Mouse (Mus musculus) CH12.LX (cell line): ENCODE measurements around the gene Anks1b. TPM values are rescaled to one million over a fixed set of nuclear protein-coding genes. Genes with fewer than 3 reads are reported as not detected.
A peak's percentile ranks its signal among the peaks of the same experiment; 100 is the strongest.

Source experiments
- DNase-seq: peaks from one replicate; pipeline ENCODE4 v3.0.0-alpha.2; 2013; ENCODE audit errors: extremely low read depth
- H3K27ac ChIP-seq: 2 replicates; pipeline ENCODE4 v1.5.1; 2012; ENCODE audit warnings: low read depth, mild to moderate bottlenecking, control low read depth, moderate library complexity; ENCODE audit not compliant: insufficient read depth
- H3K27me3 ChIP-seq: replicated peaks from 2 replicates; pipeline ENCODE3; 2012; ENCODE audit warnings: inconsistent platforms
- H3K36me3 ChIP-seq, 2 experiments: replicated peaks in 1 of 2; 2 replicates each; pipeline versions ENCODE3 to v1.6.1; 2012; ENCODE audit warnings: inconsistent platforms in 1 of 2, low read length in 1 of 2, mild to moderate bottlenecking in 1 of 2, mixed read lengths in 1 of 2, moderate library complexity in 1 of 2; ENCODE audit not compliant: control insufficient read depth in 1 of 2, insufficient read depth in 1 of 2
- H3K4me1 ChIP-seq, 2 experiments: 2 replicates each; pipeline ENCODE4 v1.6.1; 2012; ENCODE audit warnings: inconsistent platforms in 1 of 2, moderate library complexity in 1 of 2; ENCODE audit not compliant: insufficient read depth in 2 of 2, control insufficient read depth in 1 of 2
- H3K4me2 ChIP-seq: 2 replicates; pipeline ENCODE4 v1.6.1; 2012; ENCODE audit warnings: low read depth, mild to moderate bottlenecking, control low read depth; ENCODE audit not compliant: poor library complexity, insufficient read depth, severe bottlenecking
- H3K4me3 ChIP-seq, 3 experiments: fragments of 150-350 bp in 1 of 3; sonication (generic) in 1 of 3; replicated peaks in 1 of 3; 2 replicates each; pipeline versions ENCODE3 to v1.5.1; 2011 to 2012; ENCODE audit warnings: low read depth in 2 of 3, low read length in 2 of 3, mild to moderate bottlenecking in 2 of 3, moderate library complexity in 2 of 3, control low read depth in 1 of 3, improper control_type of control experiment in 1 of 3, inconsistent platforms in 1 of 3, mixed read lengths in 1 of 3; ENCODE audit not compliant: poor library complexity in 1 of 3
- H3K79me2 ChIP-seq: replicated peaks from 2 replicates; pipeline ENCODE4 v1.6.1; 2012; ENCODE audit warnings: mild to moderate bottlenecking, moderate library complexity; ENCODE audit not compliant: control insufficient read depth, poor library complexity, insufficient read depth, severe bottlenecking; ENCODE audit errors: extremely low read depth
- H3K9ac ChIP-seq: 2 replicates; pipeline ENCODE4 v1.6.1; 2012; ENCODE audit warnings: low read depth, mild to moderate bottlenecking, control low read depth, moderate library complexity; ENCODE audit not compliant: insufficient read depth
- H3K9me3 ChIP-seq: replicated peaks from 2 replicates; pipeline ENCODE3; 2012; ENCODE audit warnings: low read length, inconsistent platforms, mixed read lengths
- CTCF ChIP-seq, 2 experiments: IDR thresholded peaks in 1 of 2; conservative IDR thresholded peaks in 1 of 2; 2 replicates each; pipeline ENCODE4 v1.5.1; 2011 to 2012; ENCODE audit warnings: low read depth in 2 of 2, low read length in 2 of 2, improper control_type of control experiment in 1 of 2, inconsistent platforms in 1 of 2, mild to moderate bottlenecking in 1 of 2, moderate library complexity in 1 of 2
- E2F4 ChIP-seq: IDR thresholded peaks from 2 replicates; pipeline ENCODE4 v1.6.1; 2011; ENCODE audit warnings: low read depth, low read length, improper control_type of control experiment; ENCODE audit not compliant: insufficient replicate concordance
- JUN ChIP-seq: IDR thresholded peaks from 2 replicates; pipeline ENCODE4 v1.6.1; 2011; ENCODE audit warnings: low read depth, mild to moderate bottlenecking, low read length, improper control_type of control experiment, moderate library complexity; ENCODE audit not compliant: insufficient read depth
- MAFK ChIP-seq: IDR thresholded peaks from 2 replicates; pipeline ENCODE4 v1.6.1; 2011; ENCODE audit warnings: low read length, improper control_type of control experiment; ENCODE audit not compliant: insufficient replicate concordance
- MAX ChIP-seq: IDR thresholded peaks from 2 replicates; pipeline ENCODE4 v1.6.1; 2011; ENCODE audit warnings: low read length, improper control_type of control experiment
- MAZ ChIP-seq: IDR thresholded peaks from 2 replicates; pipeline ENCODE4 v1.6.1; 2012; ENCODE audit warnings: low read depth, mild to moderate bottlenecking, inconsistent platforms, low read length, improper control_type of control experiment, moderate library complexity
- MYC ChIP-seq: IDR thresholded peaks from 2 replicates; pipeline ENCODE4 v1.6.1; 2011; ENCODE audit warnings: low read depth, mild to moderate bottlenecking, improper control_type of control experiment, low read length
- NRF1 ChIP-seq: IDR thresholded peaks from 2 replicates; pipeline ENCODE4 v1.6.1; 2014; ENCODE audit warnings: low read depth, mild to moderate bottlenecking, inconsistent platforms, low read length, improper control_type of control experiment, moderate library complexity
- SIN3A ChIP-seq: IDR thresholded peaks from 2 replicates; pipeline ENCODE4 v1.6.1; 2012; ENCODE audit warnings: low read length, improper control_type of control experiment, inconsistent platforms
- SMC3 ChIP-seq: IDR thresholded peaks from 2 replicates; pipeline ENCODE4 v1.6.1; 2011; ENCODE audit warnings: low read depth, low read length, improper control_type of control experiment
- UBTF ChIP-seq: IDR thresholded peaks from 2 replicates; pipeline ENCODE4 v1.6.1; 2012; ENCODE audit warnings: low read depth, mild to moderate bottlenecking, inconsistent platforms, low read length, improper control_type of control experiment, moderate library complexity
- USF2 ChIP-seq: conservative IDR thresholded peaks from 2 replicates; pipeline ENCODE4 v1.6.1; 2011; ENCODE audit warnings: low read depth, low read length, improper control_type of control experiment
- ZC3H11A ChIP-seq: IDR thresholded peaks from 2 replicates; pipeline ENCODE4 v1.6.1; 2012; ENCODE audit warnings: low read depth, mild to moderate bottlenecking, inconsistent platforms, low read length, improper control_type of control experiment
- ZNF384 ChIP-seq: IDR thresholded peaks from 2 replicates; pipeline ENCODE4 v1.6.1; 2012; ENCODE audit warnings: low read depth, low read length, improper control_type of control experiment, inconsistent platforms
- dilution Hi-C: fragments of 300-500 bp; cut with MboI; formaldehyde crosslinking; loops from 2 replicates; pipeline ENCODE4 v1.14.3; 2020; ENCODE audit warnings: low sequenced_read_pairs; ENCODE audit not compliant: extremely low pct_unique_long_range_greater_than_20kb, extremely low pct_ligation_motif_present
- in situ Hi-C: fragments of 300-500 bp; cut with MboI; formaldehyde crosslinking; loops from 3 replicates; pipeline ENCODE4 v1.14.3; 2019; ENCODE audit warnings: low sequenced_read_pairs, low pct_ligation_motif_present, low pct_unique_long_range_greater_than_20kb, mixed read lengths
- polyA plus RNA-seq: library from polyadenylated mRNA; unstranded; fragments of >175 nt; gene quantifications from 2 replicates; pipeline ENCODE4 v1.2.1, GENCODE M21; 2012; ENCODE audit warnings: low read depth; ENCODE audit not compliant: insufficient read length
- total RNA-seq, 2 experiments: library from RNA; depleted of rRNA; stranded (reverse); fragments of 300-350 nt in 1 of 2; fragments of >200 nt in 1 of 2; gene quantifications; 2 replicates each; pipeline ENCODE4 v1.2.3; 2012 to 2014

Gene Anks1b
- total and polyA plus RNA-seq, 3 experiments, result 0.17 TPM; not detected in 2

DNA sequence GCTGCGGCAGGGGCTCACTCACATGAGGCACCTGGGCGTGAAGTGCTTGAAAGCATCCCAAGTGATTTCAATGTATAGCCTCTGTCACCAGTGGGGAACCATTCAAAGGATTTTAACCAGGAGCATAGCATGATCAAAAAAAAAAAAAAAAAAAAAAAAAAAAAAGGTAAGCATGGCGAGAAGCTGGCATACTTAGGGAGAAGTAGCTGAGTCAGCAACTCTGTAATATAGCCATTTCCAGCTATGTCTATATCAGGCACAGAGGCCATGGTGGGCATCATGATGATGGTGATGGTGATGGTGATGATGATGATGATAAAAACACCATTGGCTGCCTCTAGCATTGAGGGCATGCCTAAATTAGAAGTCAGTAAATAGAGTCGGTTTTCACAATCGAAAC lies 814.8 kb downstream of the Anks1b start:
- no peak for DNase-seq
- H3K27me3 ChIP-seq, result no peaks in the 10 kb centered on the region
- no peaks in the 10 kb centered on the region for H3K79me2 ChIP-seq
- no peaks in the 10 kb centered on the region for H3K36me3 ChIP-seq
- no peak overlapping the region for H3K27ac ChIP-seq
- no peak overlapping the region for H3K9ac ChIP-seq
- H3K4me1 ChIP-seq, result peaks cover 3 to 9% of the 10 kb centered on the region in 2 experiments; a peak in 2 of 4 replicates
- dilution Hi-C loops, result no loop called here
- H3K4me3 ChIP-seq, result no peak overlapping the region
- TF ChIP-seq MAZ (no peak), JUN (no peak), UBTF (no peak), MAX (no peak), E2F4 (no peak), ZC3H11A (no peak), CTCF (conservative IDR thresholded peaks at IDR 0.05 in 1 of 2, IDR thresholded peaks at IDR 0.05 in 1 of 2; ENCODE audit: low read depth in 2 of 2, low read length in 2 of 2) (no peak), NRF1 (no peak), MAFK (peak; percentile 95), ZNF384 (peak; percentile 56; the same call in 1 of the 2 replicates)
- in situ Hi-C loops, result no loop called here
- H3K4me2 ChIP-seq, result no peak overlapping the region
- H3K9me3 ChIP-seq, result no peaks in the 10 kb centered on the region

DNA sequence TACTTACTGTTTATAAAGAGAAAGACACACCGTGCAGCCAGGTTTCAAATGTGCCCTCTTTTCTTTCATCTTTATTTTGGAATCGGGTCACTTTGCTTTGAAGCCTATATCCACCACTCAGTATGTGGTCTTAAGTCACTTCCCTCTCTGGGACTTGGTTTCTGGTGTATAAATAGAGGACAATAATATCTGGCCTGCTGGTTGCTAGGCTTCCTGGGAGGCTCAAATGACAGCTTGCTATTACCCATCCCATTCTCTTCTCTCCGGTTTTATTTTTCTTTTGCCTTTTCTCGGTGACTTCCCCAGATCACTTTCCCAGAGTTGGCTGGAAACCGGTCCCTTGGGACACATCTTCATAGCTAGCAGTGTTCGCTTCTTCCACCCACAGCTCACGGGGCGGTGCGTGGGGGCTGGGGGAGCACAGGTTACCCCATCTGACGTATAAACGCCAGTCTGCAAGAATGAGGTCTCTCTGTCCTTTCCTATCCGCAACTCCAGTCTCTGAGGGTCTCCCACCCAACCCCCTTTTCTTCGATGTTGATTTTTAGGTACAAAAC lies 815.5 kb downstream of the Anks1b start:
- no peak overlapping the region for H3K9ac ChIP-seq
- H3K4me2 ChIP-seq, result peak overlapping the region; percentile 82
- dilution Hi-C loops (no loop called here), in situ Hi-C loops (no loop called here)
- H3K9me3 ChIP-seq, result no peaks in the 10 kb centered on the region
- H3K27me3 ChIP-seq, result no peaks in the 10 kb centered on the region
- H3K4me3 ChIP-seq, result no peak overlapping the region
- H3K36me3 ChIP-seq, result no peaks in the 10 kb centered on the region
- no peak for DNase-seq
- no peak for TF ChIP-seq USF2
- no peak for TF ChIP-seq MYC
- TF ChIP-seq SMC3, result no peak
- no peak for TF ChIP-seq SIN3A
- peaks cover 3 to 9% of the 10 kb centered on the region in 2 experiments; a peak in 2 of 4 replicates for H3K4me1 ChIP-seq
- H3K27ac ChIP-seq, result no peak overlapping the region
- H3K79me2 ChIP-seq, result no peaks in the 10 kb centered on the region
